Mouse (Mus musculus) heart, adult 2 months (tissue): ENCODE measurements at regions not wholly inside any gene's neighbourhood (a gene's known extent, or its start where the extent isn't known, plus 50 kb on each side); places are given as distances from the start of the nearest gene placed in this dataset.

Source experiments
- DNase-seq, 2 experiments: peaks; one replicate each; pipeline ENCODE4 v3.0.0; 2021
- H3K27ac ChIP-seq: fragments of 200-600 bp; 2 replicates; pipeline ENCODE4 v1.8.1; 2022
- H3K27me3 ChIP-seq: fragments of 200-500 bp; 2 replicates; pipeline ENCODE4 v1.6.1; 2012; ENCODE audit warnings: mild to moderate bottlenecking, low read length, inconsistent platforms, mixed read lengths; ENCODE audit not compliant: control insufficient read depth, insufficient read depth
- H3K36me3 ChIP-seq: fragments of 200-500 bp; 2 replicates; pipeline ENCODE4 v1.6.1; 2012; ENCODE audit warnings: low read length, inconsistent platforms; ENCODE audit not compliant: control insufficient read depth, insufficient read depth
- H3K4me1 ChIP-seq: fragments of 200-500 bp; 2 replicates; pipeline ENCODE4 v1.6.1; 2011; ENCODE audit warnings: low read length; ENCODE audit not compliant: control insufficient read depth, insufficient read depth
- H3K4me3 ChIP-seq: fragments of 200-600 bp; 2 replicates; pipeline ENCODE4 v1.8.1; 2022
- H3K79me2 ChIP-seq: fragments of 200-500 bp; replicated peaks from 2 replicates; pipeline ENCODE4 v1.6.1; 2012; ENCODE audit warnings: mild to moderate bottlenecking, inconsistent platforms, low read length, moderate library complexity, mixed read lengths; ENCODE audit not compliant: control insufficient read depth, insufficient read depth
- H3K9ac ChIP-seq: fragments of 200-500 bp; 2 replicates; pipeline ENCODE4 v1.6.1; 2012; ENCODE audit warnings: low read depth, mild to moderate bottlenecking, control low read depth, inconsistent platforms, low read length, mixed read lengths
- CTCF ChIP-seq: fragments of 200-600 bp; IDR thresholded peaks from 2 replicates; pipeline ENCODE4 v1.8.1; 2022; ENCODE audit warnings: antibody characterized with exemption, mild to moderate bottlenecking, moderate library complexity
- EP300 ChIP-seq: fragments of 200-500 bp; IDR thresholded peaks from 2 replicates; pipeline ENCODE4 v1.6.1; 2011; ENCODE audit warnings: low read depth, low read length, control low read depth; ENCODE audit not compliant: insufficient read depth
- POLR2A ChIP-seq: fragments of 200-500 bp; IDR thresholded peaks from 2 replicates; pipeline ENCODE4 v1.6.1; 2011; ENCODE audit warnings: mild to moderate bottlenecking, low read depth, low read length, control low read depth; ENCODE audit not compliant: insufficient read depth
- WGBS: fragments of 180-500 bp; shearing (Covaris S2); methylation state at CpG from one replicate; pipeline ENCODE4 v1.1.7; 2018; 5-methylcytosine and 5-hydroxymethylcytosine counted together
- intact Hi-C: fragments of 180-260 bp; cut with DNase I; formaldehyde crosslinking; loops from one replicate; pipeline ENCODE4 v1.15.1; 2025

GRCm38 (mm10) chr11:82626501-82627111, 137.5 kb downstream of the Cct6b start:
- DNase-seq = no peak
- Histone ChIP-seq H3K79me2 (no peaks in the 10 kb centered on the region), H3K27me3 (0 out of 2 replicates have a peak, but pooled peaks cover 2% of the 10 kb centered on the region), H3K36me3 (no peaks in the 10 kb centered on the region), H3K4me3 (no peak overlapping the region), H3K4me1 (no peaks in the 10 kb centered on the region), H3K27ac (no peak overlapping the region), H3K9ac (no peak overlapping the region)
- WGBS = 40% methylated on average over 7 of the region's 7 CpGs
- intact Hi-C loops = no loop called here
- TF ChIP-seq POLR2A (no peak), CTCF (no peak), EP300 (no peak)

GRCm38 (mm10) chr11:82621061-82621460, 143.1 kb downstream of the Cct6b start:
- Histone ChIP-seq H3K4me1 (no peaks in the 10 kb centered on the region), H3K36me3 (no peaks in the 10 kb centered on the region), H3K79me2 (no peaks in the 10 kb centered on the region), H3K9ac (no peak overlapping the region), H3K27ac (no peak overlapping the region), H3K27me3 (no peaks in the 10 kb centered on the region), H3K4me3 (no peak overlapping the region)
- no peak for DNase-seq
- intact Hi-C loops = no loop called here
- 89% methylated on average over 10 of the region's 10 CpGs for WGBS
- TF ChIP-seq EP300 (no peak), POLR2A (no peak), CTCF (no peak)

GRCm38 (mm10) chr11:82619418-82619817, 144.7 kb downstream of the Cct6b start:
- 46% methylated on average over 2 of the region's 2 CpGs for WGBS
- DNase-seq = no peak
- TF ChIP-seq EP300 (no peak), POLR2A (no peak), CTCF (peak; percentile 36)

GRCm38 (mm10) chr11:82618457-82618856, 145.7 kb downstream of the Cct6b start:
- Histone ChIP-seq H3K27me3 (no peaks in the 10 kb centered on the region), H3K4me3 (no peak overlapping the region), H3K4me1 (no peaks in the 10 kb centered on the region), H3K9ac (no peak overlapping the region), H3K27ac (no peak overlapping the region), H3K36me3 (no peaks in the 10 kb centered on the region), H3K79me2 (no peaks in the 10 kb centered on the region)
- TF ChIP-seq EP300 (no peak), CTCF (no peak), POLR2A (no peak)
- WGBS = 4% methylated on average over 9 of the region's 9 CpGs
- intact Hi-C loops = no loop called here
- no peak for DNase-seq

More at GRCm38 (mm10) chr11:82619418-82619817, 144.7 kb downstream of the Cct6b start:
- H3K27ac ChIP-seq = no peak overlapping the region
- H3K4me3 ChIP-seq = no peak overlapping the region
- no peaks in the 10 kb centered on the region for H3K79me2 ChIP-seq
- no peaks in the 10 kb centered on the region for H3K36me3 ChIP-seq
- intact Hi-C loops = no loop called here
- H3K4me1 ChIP-seq = no peaks in the 10 kb centered on the region
- no peak overlapping the region for H3K9ac ChIP-seq
- H3K27me3 ChIP-seq = no peaks in the 10 kb centered on the region

DNA sequence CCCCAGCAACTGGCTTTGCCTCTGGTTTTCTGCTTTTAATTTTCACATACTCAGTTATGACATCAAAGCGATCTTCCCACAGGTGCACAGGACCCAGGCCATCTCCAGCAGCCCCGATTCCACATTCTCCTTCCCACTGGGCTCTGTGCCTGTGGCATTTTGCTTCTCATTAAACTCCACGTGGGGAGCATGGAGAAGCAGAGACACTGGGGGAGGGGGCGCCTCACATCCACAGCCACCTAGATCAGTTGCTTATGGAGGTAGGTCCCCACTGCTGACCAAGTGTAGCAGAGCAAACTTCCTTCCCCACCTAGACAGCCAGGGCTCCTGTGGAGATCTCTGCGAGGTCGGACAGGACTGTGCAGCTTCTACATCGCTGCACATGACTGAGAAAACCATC, 147.3 kb downstream of the Cct6b start:
- intact Hi-C loops = no loop called here
- H3K36me3 ChIP-seq = no peaks in the 10 kb centered on the region
- 54% methylated on average over 7 of the region's 7 CpGs for WGBS

DNA sequence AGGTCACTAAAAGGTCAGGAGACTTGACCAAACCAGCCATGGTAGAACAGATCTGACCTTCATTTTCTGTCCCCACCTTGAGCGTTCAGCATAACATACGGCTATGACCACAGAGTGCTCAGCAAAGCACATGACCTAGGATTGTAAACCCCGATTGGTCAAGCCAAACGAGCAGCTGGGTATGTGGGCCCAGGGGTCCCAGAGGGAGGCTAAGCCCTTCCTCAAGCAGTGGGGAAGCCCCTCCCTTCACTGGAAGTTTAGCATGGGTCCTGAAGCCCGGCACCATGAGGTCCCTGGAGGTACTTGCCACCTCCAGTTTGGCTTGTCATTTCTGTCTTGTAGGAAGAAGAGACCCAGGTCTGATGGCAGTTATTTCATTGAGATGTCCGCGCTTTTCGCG, 149.8 kb downstream of the Cct6b start:
- TF ChIP-seq CTCF (no peak), EP300 (no peak), POLR2A (no peak)
- H3K36me3 ChIP-seq = no peaks in the 10 kb centered on the region
- DNase-seq = no peak
- no peak overlapping the region for H3K27ac ChIP-seq
- WGBS = 87% methylated on average over 9 of the region's 9 CpGs
- no peak overlapping the region for H3K9ac ChIP-seq
- no peaks in the 10 kb centered on the region for H3K79me2 ChIP-seq
- intact Hi-C loops = no loop called here
- H3K27me3 ChIP-seq = no peaks in the 10 kb centered on the region
- H3K4me3 ChIP-seq = no peak overlapping the region
- no peaks in the 10 kb centered on the region for H3K4me1 ChIP-seq

More for the DNA sequence above, 147.3 kb downstream of the Cct6b start:
- Histone ChIP-seq H3K27me3 (no peaks in the 10 kb centered on the region), H3K4me3 (no peak overlapping the region), H3K9ac (no peak overlapping the region), H3K27ac (no peak overlapping the region), H3K79me2 (no peaks in the 10 kb centered on the region), H3K4me1 (no peaks in the 10 kb centered on the region)
- TF ChIP-seq POLR2A = no peak
- DNase-seq = no peak
